ENCODE assay signal across 17 mouse cellular contexts in genomic region chr8:98685195-98685594, GRCm38 (mm10).
DNase-seq lines count a peak whose midpoint lies in the region; ATAC-seq and TF ChIP-seq lines count a peak whose summit lies in the region.
"Had no signal": no experiment of that assay in that cellular context is flagged by ENCODE, and none has a peak within 500 bp of the region (broad histone marks: within the 10 kb centered on the region; RNA-seq: fewer than 3 reads in every experiment).

No protein-coding gene starts in this region.

- peak; percentile 72 for DNase-seq in forebrain, postnatal 0 days
- DNase-seq in forebrain, embryonic 10.5 days (ENCODE audit: extremely low spot score, low spot score): no peak
- peak; percentile 22 to 54 for DNase-seq in layer of hippocampus, adult 18-20 months (ENCODE audit: low spot score in 2 of 2)
- DNase-seq in left cerebral cortex, postnatal 14 days (ENCODE audit: low spot score in 2 of 2): peak; percentile 15 to 20
- no peak for DNase-seq in kidney, postnatal 25 days
- DNase-seq in adrenal gland, postnatal 10 days: no peak
- DNase-seq: heart, postnatal 36 days; liver, embryonic 13.5 days; lung, postnatal 4 days; spleen, adult 18-20 months had no signal

- H3K9me3 ChIP-seq in forebrain, postnatal 0 days (ENCODE audit: low read length): no peaks in the 10 kb centered on the region
- H3K9me3 ChIP-seq in forebrain, embryonic 10.5 days: no peaks in the 10 kb centered on the region
- H3K9me3 ChIP-seq in intestine, postnatal 0 days (ENCODE audit: control insufficient read depth): no peaks in the 10 kb centered on the region
- H3K9me3 ChIP-seq: embryonic facial prominence, embryonic 10.5 days; forebrain, embryonic 12.5 days; G1E; intestine, embryonic 15.5 days; liver, embryonic 13.5 days; neural tube, embryonic 15.5 days had no signal

- 0 out of 2 replicates have a peak overlapping the region, but pooled peaks have one; percentile 35 for H3K27ac ChIP-seq in forebrain, postnatal 0 days (ENCODE audit: low read depth, low read length)
- no peak overlapping the region for H3K27ac ChIP-seq in forebrain, embryonic 10.5 days
- H3K27ac ChIP-seq in intestine, postnatal 0 days (ENCODE audit: low read depth, low read length): no peak overlapping the region
- H3K27ac ChIP-seq: embryonic facial prominence, embryonic 10.5 days; forebrain, embryonic 12.5 days; intestine, embryonic 15.5 days; liver, embryonic 13.5 days; neural tube, embryonic 15.5 days had no signal

- ATAC-seq in forebrain, postnatal 0 days: peak; percentile 62
- no peak for ATAC-seq in megakaryocyte, adult 5-6 weeks (ENCODE audit: poor library complexity, severe bottlenecking)
- no peak for ATAC-seq in intestine, postnatal 0 days
- ATAC-seq: intestine, embryonic 15.5 days had no signal

- WGBS in forebrain, postnatal 0 days: 63% methylated on average over 9 of the region's 9 CpGs
- 96% methylated on average over 9 of the region's 9 CpGs for WGBS in forebrain, embryonic 10.5 days
- WGBS in intestine, postnatal 0 days: 95% methylated on average over 9 of the region's 9 CpGs

- H3K27me3 ChIP-seq in forebrain, postnatal 0 days (ENCODE audit: insufficient read depth, low read length): no peaks in the 10 kb centered on the region
- H3K27me3 ChIP-seq in forebrain, embryonic 10.5 days (ENCODE audit: poor library complexity, severe bottlenecking): no peaks in the 10 kb centered on the region
- no peaks in the 10 kb centered on the region for H3K27me3 ChIP-seq in intestine, postnatal 0 days (replicated peaks; ENCODE audit: control insufficient read depth, insufficient read depth, low read length)
- H3K27me3 ChIP-seq: forebrain, embryonic 12.5 days; intestine, embryonic 15.5 days; liver, embryonic 13.5 days; neural tube, embryonic 15.5 days had no signal

- TF ChIP-seq CTCF in forebrain, postnatal 0 days (IDR thresholded peaks at IDR 0.05; ENCODE audit: low read depth): no peak
- no peak for TF ChIP-seq CTCF in intestine, postnatal 0 days (IDR thresholded peaks at IDR 0.05; ENCODE audit: low read depth)

- intact Hi-C loops in left cerebral cortex, postnatal 14 days (cut with DNase I): no loop called here

- no peaks in the 10 kb centered on the region for H3K4me1 ChIP-seq in forebrain, postnatal 0 days (ENCODE audit: insufficient read depth)
- H3K4me1 ChIP-seq in forebrain, embryonic 10.5 days: no peaks in the 10 kb centered on the region
- no peaks in the 10 kb centered on the region for H3K4me1 ChIP-seq in intestine, postnatal 0 days (replicated peaks; ENCODE audit: control insufficient read depth, insufficient read depth, low read length)
- H3K4me1 ChIP-seq: embryonic facial prominence, embryonic 10.5 days; forebrain, embryonic 12.5 days; intestine, embryonic 15.5 days; liver, embryonic 13.5 days; neural tube, embryonic 15.5 days had no signal

- no peak overlapping the region for H3K4me3 ChIP-seq in forebrain, postnatal 0 days (ENCODE audit: low read depth, low read length)
- no peak overlapping the region for H3K4me3 ChIP-seq in forebrain, embryonic 10.5 days
- H3K4me3 ChIP-seq in intestine, postnatal 0 days (ENCODE audit: low read depth, low read length): no peak overlapping the region
- H3K4me3 ChIP-seq: embryonic facial prominence, embryonic 10.5 days; forebrain, embryonic 12.5 days; intestine, embryonic 15.5 days; liver, embryonic 13.5 days; neural tube, embryonic 15.5 days had no signal

- no peak overlapping the region for H3K9ac ChIP-seq in forebrain, postnatal 0 days
- no peak overlapping the region for H3K9ac ChIP-seq in intestine, postnatal 0 days (ENCODE audit: low read depth, low read length)
- H3K9ac ChIP-seq: forebrain, embryonic 12.5 days; intestine, embryonic 15.5 days; liver, embryonic 13.5 days; neural tube, embryonic 15.5 days had no signal

- H3K36me3 ChIP-seq in forebrain, postnatal 0 days (ENCODE audit: insufficient read depth): no peaks in the 10 kb centered on the region
- H3K36me3 ChIP-seq in forebrain, embryonic 10.5 days (replicated peaks): no peaks in the 10 kb centered on the region
- H3K36me3 ChIP-seq in intestine, postnatal 0 days (ENCODE audit: control insufficient read depth, insufficient read depth): no peaks in the 10 kb centered on the region
- H3K36me3 ChIP-seq: embryonic facial prominence, embryonic 10.5 days; forebrain, embryonic 12.5 days; G1E; intestine, embryonic 15.5 days; liver, embryonic 13.5 days; neural tube, embryonic 15.5 days had no signal

- no peak overlapping the region for H3K4me2 ChIP-seq in forebrain, postnatal 0 days (ENCODE audit: low read depth)
- H3K4me2 ChIP-seq in intestine, postnatal 0 days (replicated peaks; ENCODE audit: low read depth): no peak overlapping the region
- H3K4me2 ChIP-seq: forebrain, embryonic 12.5 days; intestine, embryonic 15.5 days; liver, embryonic 13.5 days; neural tube, embryonic 15.5 days had no signal

Comparison
In these comparisons a context has a peak if more than half of its experiments do, and no peak if none do; other contexts are left out.
1. DNase-seq: peak in forebrain, postnatal 0 days (single experiment), layer of hippocampus, adult 18-20 months (2 of 2) and left cerebral cortex, postnatal 14 days (2 of 2); none in forebrain, embryonic 10.5 days (single experiment), kidney, postnatal 25 days (0 of 2) and adrenal gland, postnatal 10 days (single experiment).